Mouse (Mus musculus): Measurements from ENCODE around the gene A530016L24Rik. TPM values are rescaled to one million over a fixed set of nuclear protein-coding genes. Genes with fewer than 3 reads are reported as not detected.
A peak's percentile ranks its signal among the peaks of the same experiment; 100 is the strongest.

A530016L24Rik gene
- polyA plus RNA-seq, 1 experiment from 2014 or later = 0.12 TPM

GRCm38 (mm10) chr12:112464516-112464915, 24.7 kb upstream of the A530016L24Rik start:
- H3K36me3 ChIP-seq = no peaks in the 10 kb centered on the region
- no peak overlapping the region for H3K4me3 ChIP-seq
- H3K4me1 ChIP-seq (replicated peaks) = peaks cover 32% of the 10 kb centered on the region
- ATAC-seq (ENCODE audit: low FRiP score) = no peak
- peak overlapping the region; percentile 20; the same call in 1 of the 2 replicates for H3K9ac ChIP-seq
- H3K27ac ChIP-seq = no peak overlapping the region
- no peak overlapping the region for H3K4me2 ChIP-seq
- no peaks in the 10 kb centered on the region for H3K9me3 ChIP-seq
- WGBS = 78% methylated on average over 3 of the region's 3 CpGs
- peaks cover 32% of the 10 kb centered on the region for H3K27me3 ChIP-seq

DNA sequence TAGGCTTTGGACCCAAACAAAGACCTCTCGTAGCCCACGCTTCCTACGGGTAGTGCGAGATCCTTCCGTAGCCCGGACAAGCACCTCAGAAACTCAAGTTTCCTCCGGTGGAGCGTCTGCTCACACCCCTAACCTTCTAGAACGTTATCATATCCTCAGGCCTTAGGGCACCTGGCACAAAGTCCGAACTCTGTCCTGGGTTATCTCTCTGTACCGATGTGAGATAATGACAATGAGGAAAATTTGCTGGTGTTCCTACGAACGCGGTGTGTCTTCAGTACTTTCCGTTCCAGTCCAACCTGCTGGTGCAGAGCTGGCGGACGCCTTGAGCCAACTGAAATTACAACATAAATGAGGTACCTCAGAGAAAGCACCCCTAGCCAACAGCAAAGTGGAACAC, 23.3 kb upstream of the A530016L24Rik start:
- H3K27ac ChIP-seq = no peak overlapping the region
- no peak overlapping the region for H3K4me3 ChIP-seq
- no peak overlapping the region for H3K9ac ChIP-seq
- 95% methylated on average over 17 of the region's 17 CpGs for WGBS
- no peaks in the 10 kb centered on the region for H3K36me3 ChIP-seq
- H3K27me3 ChIP-seq = peaks cover 21% of the 10 kb centered on the region
- H3K9me3 ChIP-seq = no peaks in the 10 kb centered on the region
- no peak for ATAC-seq (ENCODE audit: low FRiP score)
- no peak overlapping the region for H3K4me2 ChIP-seq
- H3K4me1 ChIP-seq (replicated peaks) = peaks cover 45% of the 10 kb centered on the region

GRCm38 (mm10) chr12:112467387-112467786, 21.9 kb upstream of the A530016L24Rik start:
- no peak overlapping the region for H3K4me2 ChIP-seq
- H3K9ac ChIP-seq = no peak overlapping the region
- no peak overlapping the region for H3K27ac ChIP-seq
- 82% methylated on average over 10 of the region's 10 CpGs for WGBS
- H3K9me3 ChIP-seq = no peaks in the 10 kb centered on the region
- no peak overlapping the region for H3K4me3 ChIP-seq
- no peaks in the 10 kb centered on the region for H3K36me3 ChIP-seq
- peaks cover 34% of the 10 kb centered on the region for H3K27me3 ChIP-seq
- H3K4me1 ChIP-seq (replicated peaks) = peaks cover 46% of the 10 kb centered on the region
- ATAC-seq (ENCODE audit: low FRiP score) = no peak

DNA sequence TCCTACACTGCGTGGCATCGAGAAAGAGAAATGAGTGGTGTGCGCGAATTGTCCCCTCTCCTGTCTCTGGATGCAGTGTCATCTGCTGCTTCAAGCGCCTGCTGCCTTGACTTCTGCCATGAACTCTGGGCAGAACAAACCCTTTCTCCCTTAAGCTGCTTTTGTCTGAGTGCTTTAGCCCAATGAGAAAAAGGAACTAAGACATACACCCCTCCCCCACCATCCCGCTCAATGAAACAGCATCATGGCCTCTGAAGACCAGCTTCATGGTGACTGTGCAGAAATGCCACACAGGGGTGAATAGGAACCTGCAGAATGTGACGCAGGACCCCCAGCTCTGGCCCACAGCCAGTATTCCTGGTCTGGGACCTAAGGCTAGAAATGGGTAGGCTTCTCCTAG, 19.9 kb upstream of the A530016L24Rik start:
- H3K9ac ChIP-seq = no peak overlapping the region
- H3K4me1 ChIP-seq (replicated peaks) = peaks cover 42% of the 10 kb centered on the region
- H3K27me3 ChIP-seq = peaks cover 46% of the 10 kb centered on the region
- no peaks in the 10 kb centered on the region for H3K36me3 ChIP-seq
- WGBS = 80% methylated on average over 7 of the region's 7 CpGs
- no peaks in the 10 kb centered on the region for H3K9me3 ChIP-seq
- no peak overlapping the region for H3K4me2 ChIP-seq
- H3K4me3 ChIP-seq = no peak overlapping the region
- no peak for ATAC-seq (ENCODE audit: low FRiP score)
- H3K27ac ChIP-seq = no peak overlapping the region

- no peaks in the 10 kb centered on the region for H3K36me3 ChIP-seq
- H3K4me1 ChIP-seq (replicated peaks) = peaks cover 38% of the 10 kb centered on the region
- H3K27ac ChIP-seq = peak overlapping the region; percentile 55
- 36% methylated on average over 5 of the region's 5 CpGs for WGBS
- peaks cover 54% of the 10 kb centered on the region for H3K27me3 ChIP-seq
- H3K4me2 ChIP-seq = no peak overlapping the region
- no peaks in the 10 kb centered on the region for H3K9me3 ChIP-seq
- ATAC-seq (ENCODE audit: low FRiP score) = no peak
- H3K4me3 ChIP-seq = no peak overlapping the region
- no peak overlapping the region for H3K9ac ChIP-seq
Measured at GRCm38 (mm10) chr12:112470216-112470615, 19.0 kb upstream of the A530016L24Rik start.

- Histone ChIP-seq H3K9ac (no peak overlapping the region; the same call in 1 of the 2 replicates), H3K4me3 (no peak overlapping the region), H3K4me1 (replicated peaks) (peaks cover 39% of the 10 kb centered on the region), H3K27me3 (peaks cover 62% of the 10 kb centered on the region), H3K4me2 (no peak overlapping the region), H3K27ac (no peak overlapping the region), H3K9me3 (no peaks in the 10 kb centered on the region), H3K36me3 (no peaks in the 10 kb centered on the region)
- peak; percentile 49 for ATAC-seq (ENCODE audit: low FRiP score)
- 18% methylated on average over 9 of the region's 9 CpGs for WGBS
Measured at GRCm38 (mm10) chr12:112473777-112474176, 15.5 kb upstream of the A530016L24Rik start.

GRCm38 (mm10) chr12:112489535-112489934, 287 bp downstream of the A530016L24Rik start:
- Histone ChIP-seq H3K9me3 (no peaks in the 10 kb centered on the region), H3K4me3 (no peak overlapping the region), H3K36me3 (no peaks in the 10 kb centered on the region), H3K4me2 (no peak overlapping the region), H3K9ac (no peak overlapping the region), H3K4me1 (replicated peaks) (peaks cover 19% of the 10 kb centered on the region), H3K27ac (no peak overlapping the region), H3K27me3 (0 out of 2 replicates have a peak, but pooled peaks cover 6% of the 10 kb centered on the region)
- no peak for ATAC-seq (ENCODE audit: low FRiP score)
- WGBS = 94% methylated on average over 9 of the region's 9 CpGs

- 0 out of 2 replicates have a peak, but pooled peaks have one; percentile 15 for ATAC-seq (ENCODE audit: low FRiP score)
- WGBS = 38% methylated on average over 3 of the region's 3 CpGs
- no peaks in the 10 kb centered on the region for H3K9me3 ChIP-seq
- no peak overlapping the region for H3K27ac ChIP-seq
- no peak overlapping the region for H3K4me2 ChIP-seq
- H3K36me3 ChIP-seq = no peaks in the 10 kb centered on the region
- no peak overlapping the region for H3K4me3 ChIP-seq
- H3K4me1 ChIP-seq (replicated peaks) = peaks cover 19% of the 10 kb centered on the region
- peaks cover 12% of the 10 kb centered on the region; the same call in 1 of the 2 replicates for H3K27me3 ChIP-seq
- H3K9ac ChIP-seq = no peak overlapping the region
Measured at GRCm38 (mm10) chr12:112490444-112490939, 1.2 kb downstream of the A530016L24Rik start.

GRCm38 (mm10) chr12:112496136-112496535, 6.9 kb downstream of the A530016L24Rik start:
- H3K9me3 ChIP-seq = no peaks in the 10 kb centered on the region
- 63% methylated on average over 5 of the region's 5 CpGs for WGBS

GRCm38 (mm10) chr12:112497731-112498130, 8.5 kb downstream of the A530016L24Rik start:
- H3K4me2 ChIP-seq = no peak overlapping the region
- ATAC-seq (ENCODE audit: low FRiP score) = no peak
- WGBS = 86% methylated on average over 8 of the region's 8 CpGs
- peaks cover 33% of the 10 kb centered on the region; the same call in 1 of the 2 replicates for H3K27me3 ChIP-seq
- H3K4me1 ChIP-seq (replicated peaks) = peaks cover 10% of the 10 kb centered on the region
- peaks cover 13% of the 10 kb centered on the region for H3K36me3 ChIP-seq
- H3K9me3 ChIP-seq = no peaks in the 10 kb centered on the region
- H3K4me3 ChIP-seq = no peak overlapping the region
- H3K27ac ChIP-seq = no peak overlapping the region
- H3K9ac ChIP-seq = no peak overlapping the region

More at GRCm38 (mm10) chr12:112496136-112496535, 6.9 kb downstream of the A530016L24Rik start:
- Histone ChIP-seq H3K9ac (no peak overlapping the region), H3K27me3 (peaks cover 38% of the 10 kb centered on the region; the same call in 1 of the 2 replicates), H3K4me2 (no peak overlapping the region), H3K27ac (no peak overlapping the region), H3K4me3 (no peak overlapping the region), H3K36me3 (peaks cover 12% of the 10 kb centered on the region), H3K4me1 (replicated peaks) (peaks cover 4% of the 10 kb centered on the region)
- ATAC-seq (ENCODE audit: low FRiP score) = no peak

- no peak overlapping the region for H3K9ac ChIP-seq
- no peak for ATAC-seq (ENCODE audit: low FRiP score)
- H3K4me3 ChIP-seq = no peak overlapping the region
- 43% methylated on average over 11 of the region's 11 CpGs for WGBS
- H3K4me2 ChIP-seq = no peak overlapping the region
- H3K4me1 ChIP-seq (replicated peaks) = peaks cover 10% of the 10 kb centered on the region
- no peaks in the 10 kb centered on the region for H3K9me3 ChIP-seq
- peaks cover 35% of the 10 kb centered on the region; the same call in 1 of the 2 replicates for H3K27me3 ChIP-seq
- no peak overlapping the region for H3K27ac ChIP-seq
- peaks cover 13% of the 10 kb centered on the region for H3K36me3 ChIP-seq
Measured at GRCm38 (mm10) chr12:112498683-112499082, 9.4 kb downstream of the A530016L24Rik start.

DNA sequence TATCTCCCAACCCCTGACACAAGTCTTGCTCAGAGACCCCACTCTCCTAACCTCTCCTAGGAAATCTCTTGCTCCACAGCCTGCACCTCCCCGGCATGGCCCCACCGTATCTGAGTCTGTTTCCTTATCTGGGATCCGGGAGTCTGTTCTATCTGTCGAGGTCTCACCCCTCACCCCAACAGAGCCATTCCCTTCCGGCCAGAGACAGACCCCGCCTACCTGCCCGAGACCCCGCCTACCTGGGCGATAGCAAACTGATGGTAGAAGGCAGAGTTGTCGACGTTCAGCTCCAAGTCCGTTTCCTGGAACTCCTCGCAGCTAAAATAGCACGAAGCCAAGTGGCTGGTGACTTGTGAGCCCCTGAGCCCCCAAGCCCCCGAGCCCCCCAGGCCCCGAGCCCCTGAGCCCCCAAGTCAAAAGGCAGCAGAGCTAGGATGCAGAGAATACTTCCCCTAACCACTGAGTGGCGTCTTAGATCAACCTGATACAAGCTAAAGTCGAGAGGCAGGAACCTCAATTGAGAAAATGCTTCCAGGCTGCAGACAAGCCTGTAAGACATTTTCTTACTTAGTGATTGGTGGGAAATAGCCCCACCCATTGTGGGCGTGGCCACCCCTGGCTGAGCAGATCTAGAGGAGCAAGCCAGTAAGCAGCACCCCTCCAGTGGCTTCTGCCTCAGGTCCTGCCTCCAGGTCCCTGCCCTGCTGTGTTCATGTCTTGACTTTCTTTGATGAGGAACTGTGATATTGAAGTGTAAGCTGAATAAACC, 13.9 kb downstream of the A530016L24Rik start:
- peaks cover 13% of the 10 kb centered on the region for H3K36me3 ChIP-seq
- no peak for ATAC-seq (ENCODE audit: low FRiP score)
- 47% methylated on average over 19 of the region's 19 CpGs for WGBS

More for the DNA sequence above, 13.9 kb downstream of the A530016L24Rik start:
- H3K4me2 ChIP-seq = no peak overlapping the region
- H3K4me3 ChIP-seq = no peak overlapping the region
- peaks cover 42% of the 10 kb centered on the region for H3K4me1 ChIP-seq (replicated peaks)
- peaks cover 21% of the 10 kb centered on the region; the same call in 1 of the 2 replicates for H3K27me3 ChIP-seq
- H3K9me3 ChIP-seq = no peaks in the 10 kb centered on the region
- H3K27ac ChIP-seq = no peak overlapping the region
- no peak overlapping the region for H3K9ac ChIP-seq
